Mouse (Mus musculus): Measurements from ENCODE around the gene Rab3ip. TPM values are rescaled to one million over a fixed set of nuclear protein-coding genes. Genes with fewer than 3 reads are reported as not detected.
A peak's percentile ranks its signal among the peaks of the same experiment; 100 is the strongest.

Gene Rab3ip
- total and polyA plus RNA-seq, 3 experiments, result 15.2 to 23.2 TPM; not detected in 1

DNA sequence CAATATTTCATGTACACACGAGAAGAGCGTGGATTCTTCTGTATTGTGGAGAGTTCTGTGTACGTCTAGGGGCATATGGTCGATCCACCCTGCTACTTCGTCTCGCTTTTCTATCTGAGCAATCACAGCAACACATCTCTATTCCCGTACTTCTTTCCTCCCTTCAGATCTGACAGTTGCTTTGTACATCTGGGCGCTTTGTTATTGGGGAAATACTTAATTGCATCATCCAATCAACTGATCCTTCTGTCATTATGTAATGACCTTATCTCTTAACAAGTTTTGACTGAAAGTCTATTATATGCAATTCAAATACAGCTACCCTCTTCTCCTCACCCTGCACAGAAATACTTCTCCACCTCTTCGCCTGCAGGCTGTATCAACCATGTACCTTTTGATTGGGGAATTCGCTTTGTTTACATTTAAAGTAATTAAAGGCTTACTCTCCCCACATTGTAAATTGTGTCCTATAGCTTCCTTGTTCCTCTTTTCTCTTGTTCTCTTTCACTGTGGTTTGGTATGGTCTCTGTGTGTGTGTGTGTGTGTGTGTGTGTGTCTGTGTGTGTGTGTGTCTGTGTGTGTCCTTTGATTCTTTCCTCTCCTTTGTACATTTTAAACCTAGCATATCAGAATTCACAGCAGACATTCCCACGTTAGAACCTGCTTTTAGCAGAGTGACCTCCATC, 24.0 kb downstream of the Rab3ip start:
- no peak for TF ChIP-seq CTCF (IDR thresholded peaks at IDR 0.05 in 2 of 3, conservative IDR thresholded peaks at IDR 0.05 in 1 of 3; ENCODE audit: control insufficient read depth in 1 of 3, insufficient read depth in 1 of 3, low read depth in 2 of 3, low read length in 3 of 3, poor library complexity in 1 of 3, severe bottlenecking in 1 of 3)
- TF ChIP-seq POLR2A (IDR thresholded peaks at IDR 0.05; ENCODE audit: control insufficient read depth in 1 of 2, insufficient read depth in 1 of 2, low read depth in 1 of 2, low read length in 2 of 2, poor library complexity in 1 of 2), result no peak
- no peak for TF ChIP-seq SIN3A (IDR thresholded peaks at IDR 0.05; ENCODE audit: low read length)
- H3K79me2 ChIP-seq (ENCODE audit: control insufficient read depth, insufficient read depth, low read length, poor library complexity), result no peaks in the 10 kb centered on the region
- no peak overlapping the region for H3K4me3 ChIP-seq (ENCODE audit: control insufficient read depth in 1 of 2, insufficient read depth in 1 of 2, low read depth in 2 of 2, low read length in 2 of 2)
- H3K27me3 ChIP-seq (ENCODE audit: control insufficient read depth in 1 of 2, insufficient read depth in 2 of 2, low read length in 2 of 2), result no peaks in the 10 kb centered on the region
- DNase-seq (ENCODE audit: low read depth, low spot score), result peak; percentile 40
- peaks cover 0 to 9% of the 10 kb centered on the region in 2 experiments; a peak in 2 of 4 replicates for H3K4me1 ChIP-seq (ENCODE audit: control insufficient read depth in 1 of 2, insufficient read depth in 2 of 2, low read length in 2 of 2)
- H3K36me3 ChIP-seq (ENCODE audit: control insufficient read depth in 1 of 2, insufficient read depth in 2 of 2, low read length in 2 of 2), result peaks cover 10% of the 10 kb centered on the region in 2 experiments
- no peaks in the 10 kb centered on the region for H3K9me3 ChIP-seq (replicated peaks; ENCODE audit: insufficient read depth, low read length)
- no peak overlapping the region for H3K9ac ChIP-seq (ENCODE audit: control insufficient read depth, low read depth, low read length, poor library complexity, severe bottlenecking)
- no peak overlapping the region for H3K27ac ChIP-seq (ENCODE audit: control insufficient read depth, low read depth, low read length)

DNA sequence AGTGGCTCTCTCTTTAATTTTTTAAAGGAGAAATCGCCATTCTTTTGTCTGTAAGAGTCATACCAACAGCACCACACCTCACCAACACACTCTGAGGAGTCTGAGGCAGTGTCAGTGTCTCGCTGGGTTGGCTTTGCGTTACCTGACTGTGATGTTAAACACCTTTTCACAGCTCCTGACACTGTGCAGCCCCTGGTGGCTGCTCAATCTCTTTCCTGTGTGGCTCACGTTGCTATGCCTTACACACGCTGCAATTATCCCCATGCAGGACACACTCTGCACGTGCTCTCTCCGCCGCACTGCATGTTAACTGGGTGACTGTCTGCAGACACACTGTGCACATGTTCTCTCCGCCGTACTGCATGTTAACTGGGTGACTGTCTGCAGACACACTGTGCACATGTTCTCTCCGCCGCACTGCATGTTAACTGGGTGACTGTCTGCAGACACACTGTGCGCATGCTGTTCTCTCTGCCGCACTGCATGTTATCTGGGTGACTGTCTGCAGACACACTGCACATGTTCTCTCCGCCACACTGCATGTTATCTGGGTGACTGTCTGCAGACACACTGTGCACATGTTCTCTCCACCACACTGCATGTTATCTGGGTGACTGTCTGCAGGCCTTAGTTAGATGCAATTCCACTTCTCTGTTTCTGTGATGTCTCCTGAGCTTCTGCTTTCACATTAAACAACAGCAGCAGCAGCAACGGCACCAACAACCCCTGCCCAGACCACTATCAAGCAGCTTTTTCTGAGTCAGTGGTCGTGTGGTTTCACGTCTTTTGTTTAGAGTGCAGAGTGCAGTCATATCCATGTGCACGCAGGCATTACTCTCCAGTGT, 26.7 kb downstream of the Rab3ip start:
- no peaks in the 10 kb centered on the region for H3K27me3 ChIP-seq (ENCODE audit: control insufficient read depth in 1 of 2, insufficient read depth in 2 of 2, low read length in 2 of 2)
- H3K79me2 ChIP-seq (ENCODE audit: control insufficient read depth, insufficient read depth, low read length, poor library complexity), result no peaks in the 10 kb centered on the region
- H3K4me3 ChIP-seq (ENCODE audit: control insufficient read depth in 1 of 2, insufficient read depth in 1 of 2, low read depth in 2 of 2, low read length in 2 of 2), result no peak overlapping the region
- no peak overlapping the region for H3K9ac ChIP-seq (ENCODE audit: control insufficient read depth, low read depth, low read length, poor library complexity, severe bottlenecking)
- no peak for DNase-seq (ENCODE audit: low read depth, low spot score)
- H3K4me1 ChIP-seq (ENCODE audit: control insufficient read depth in 1 of 2, insufficient read depth in 2 of 2, low read length in 2 of 2), result no peaks in the 10 kb centered on the region
- peaks cover 0 to 10% of the 10 kb centered on the region in 2 experiments; a peak in 2 of 4 replicates for H3K36me3 ChIP-seq (ENCODE audit: control insufficient read depth in 1 of 2, insufficient read depth in 2 of 2, low read length in 2 of 2)
- no peaks in the 10 kb centered on the region for H3K9me3 ChIP-seq (replicated peaks; ENCODE audit: insufficient read depth, low read length)
- H3K27ac ChIP-seq (ENCODE audit: control insufficient read depth, low read depth, low read length), result no peak overlapping the region
- TF ChIP-seq ZKSCAN1 (IDR thresholded peaks at IDR 0.05; ENCODE audit: low read depth, low read length) (peak; percentile 92), NELFE (IDR thresholded peaks at IDR 0.05; ENCODE audit: low read depth, low read length) (no peak), USF2 (IDR thresholded peaks at IDR 0.05; ENCODE audit: borderline replicate concordance in 1 of 2, insufficient read depth in 1 of 2, low read depth in 1 of 2, low read length in 2 of 2) (no peak)

DNA sequence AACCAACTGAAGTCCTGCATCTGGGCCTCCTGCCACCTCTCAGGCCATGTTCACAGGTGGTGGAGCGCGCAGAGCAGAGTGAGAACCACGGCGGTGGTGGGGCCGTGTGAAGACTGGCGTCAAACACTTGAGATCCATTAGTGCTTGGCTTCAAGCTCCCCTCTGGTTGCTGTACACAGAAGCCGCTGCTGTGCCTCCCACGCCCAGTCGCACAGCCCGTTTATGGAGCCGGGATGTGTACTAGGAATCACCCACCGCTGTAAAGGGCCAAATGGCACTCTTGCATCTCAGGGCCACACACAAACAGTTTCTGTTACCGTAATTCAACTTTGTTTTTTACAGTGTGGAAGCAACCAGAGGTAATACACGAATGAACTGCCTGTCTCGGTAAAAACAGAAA, 28.4 kb downstream of the Rab3ip start:
- peaks cover 0 to 4% of the 10 kb centered on the region in 2 experiments; a peak in 2 of 4 replicates for H3K36me3 ChIP-seq (ENCODE audit: control insufficient read depth in 1 of 2, insufficient read depth in 2 of 2, low read length in 2 of 2)
- H3K4me3 ChIP-seq (ENCODE audit: control insufficient read depth in 1 of 2, insufficient read depth in 1 of 2, low read depth in 2 of 2, low read length in 2 of 2), result no peak overlapping the region
- no peak overlapping the region for H3K9ac ChIP-seq (ENCODE audit: control insufficient read depth, low read depth, low read length, poor library complexity, severe bottlenecking)
- H3K79me2 ChIP-seq (ENCODE audit: control insufficient read depth, insufficient read depth, low read length, poor library complexity), result no peaks in the 10 kb centered on the region
- DNase-seq (ENCODE audit: low read depth, low spot score), result no peak
- no peaks in the 10 kb centered on the region for H3K27me3 ChIP-seq (ENCODE audit: control insufficient read depth in 1 of 2, insufficient read depth in 2 of 2, low read length in 2 of 2)
- no peaks in the 10 kb centered on the region for H3K4me1 ChIP-seq (ENCODE audit: control insufficient read depth in 1 of 2, insufficient read depth in 2 of 2, low read length in 2 of 2)
- TF ChIP-seq ZC3H11A (IDR thresholded peaks at IDR 0.05; ENCODE audit: low read depth, low read length) (no peak), POLR2A (IDR thresholded peaks at IDR 0.05; ENCODE audit: control insufficient read depth in 1 of 2, insufficient read depth in 1 of 2, low read depth in 1 of 2, low read length in 2 of 2, poor library complexity in 1 of 2) (no peak), SIN3A (IDR thresholded peaks at IDR 0.05; ENCODE audit: low read length) (no peak), KAT2A (conservative IDR thresholded peaks at IDR 0.05; ENCODE audit: low read depth, low read length) (no peak), POLR2AphosphoS5 (IDR thresholded peaks at IDR 0.05; ENCODE audit: borderline replicate concordance, low read depth, low read length) (no peak), UBTF (IDR thresholded peaks at IDR 0.05; ENCODE audit: borderline replicate concordance, insufficient read depth, low read depth, low read length) (no peak), TBP (IDR thresholded peaks at IDR 0.05; ENCODE audit: low read depth, low read length) (no peak), JUND (IDR thresholded peaks at IDR 0.05; ENCODE audit: low read depth, low read length) (no peak), ZNF384 (IDR thresholded peaks at IDR 0.05; ENCODE audit: low read depth, low read length) (no peak), E2F4 (IDR thresholded peaks at IDR 0.05; ENCODE audit: borderline replicate concordance, low read depth, low read length) (no peak), MXI1 (IDR thresholded peaks at IDR 0.05; ENCODE audit: low read depth, low read length) (no peak), EP300 (IDR thresholded peaks at IDR 0.05; ENCODE audit: low read depth in 1 of 2, low read length in 2 of 2) (no peak), MAX (IDR thresholded peaks at IDR 0.05; ENCODE audit: low read length) (no peak), TCF12 (IDR thresholded peaks at IDR 0.05; ENCODE audit: low read depth, low read length) (no peak), GABPA (IDR thresholded peaks at IDR 0.05; ENCODE audit: low read depth, low read length) (no peak), USF1 (IDR thresholded peaks at IDR 0.05; ENCODE audit: low read depth, low read length) (no peak)
- H3K27ac ChIP-seq (ENCODE audit: control insufficient read depth, low read depth, low read length), result no peak overlapping the region
- H3K9me3 ChIP-seq (replicated peaks; ENCODE audit: insufficient read depth, low read length), result no peaks in the 10 kb centered on the region
